Mouse (Mus musculus): ENCODE measurements around the gene Il10ra.

- TF ChIP-seq CTCF (IDR thresholded peaks at IDR 0.05; ENCODE audit: low read depth, low read length) (no peak), POLR2A (IDR thresholded peaks at IDR 0.05; ENCODE audit: extremely low read depth, insufficient read depth, low read length) (no peak)
Measured at GRCm38 (mm10) chr9:45255967-45256366, 13.0 kb downstream of the Il10ra start.
